8 mouse cellular contexts compared by ENCODE assay signal in the genomic region with DNA sequence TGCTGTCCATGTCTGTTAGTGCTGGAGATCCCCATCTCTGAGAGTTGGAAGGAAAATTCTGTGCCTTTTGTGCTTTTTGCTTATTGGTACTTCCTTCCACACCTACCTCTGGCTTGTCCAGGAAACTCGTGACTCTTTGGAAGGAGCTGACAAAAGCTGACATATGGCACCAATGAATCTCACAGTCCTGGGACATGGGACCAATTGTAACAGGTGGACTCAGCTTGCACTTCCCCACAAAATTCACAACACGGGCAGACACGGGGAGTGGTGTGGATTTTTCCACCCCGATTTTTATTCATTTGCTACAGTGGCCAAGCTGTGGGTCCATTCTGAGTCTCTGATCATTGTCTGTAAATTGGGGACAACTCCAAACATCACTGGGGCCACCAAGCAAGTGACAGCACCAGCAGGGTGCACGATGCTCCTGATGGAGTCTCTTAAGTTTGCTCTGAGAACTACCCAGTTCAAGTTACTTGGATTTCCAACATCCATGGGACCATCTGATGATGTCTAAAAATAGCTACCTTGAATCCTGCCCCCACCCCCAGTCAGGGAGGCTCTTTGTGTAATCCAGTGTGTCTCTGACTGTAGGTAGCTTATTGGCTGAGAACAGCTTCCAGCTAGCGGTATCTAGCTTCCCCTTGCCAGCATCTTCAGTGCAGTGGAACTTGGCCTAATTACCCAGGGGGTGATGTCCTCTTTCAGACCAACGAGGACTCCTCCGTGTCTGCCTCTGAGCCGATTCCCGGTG.
"Had no signal": no experiment of that assay in that cellular context is flagged by ENCODE, and none has a peak within 500 bp of the region (broad histone marks: within the 10 kb centered on the region; RNA-seq: fewer than 3 reads in every experiment).

No protein-coding gene starts in this region.

- H3K27me3 ChIP-seq: liver, embryonic 15.5 days; midbrain, embryonic 15.5 days; neural tube, embryonic 12.5 days had no signal

- ATAC-seq: midbrain, embryonic 15.5 days had no signal

- H3K4me3 ChIP-seq: limb, embryonic 10.5 days; liver, embryonic 15.5 days; midbrain, embryonic 15.5 days; neural tube, embryonic 12.5 days had no signal

- DNase-seq: kidney, adult 8-10 months; lung, postnatal 10 days; lung, postnatal 4 days; right cerebral cortex, postnatal 25 days had no signal

- H3K9me3 ChIP-seq: limb, embryonic 10.5 days; liver, embryonic 15.5 days; midbrain, embryonic 15.5 days; neural tube, embryonic 12.5 days had no signal

- H3K4me1 ChIP-seq: liver, embryonic 15.5 days; midbrain, embryonic 15.5 days; neural tube, embryonic 12.5 days had no signal

- H3K36me3 ChIP-seq: limb, embryonic 10.5 days; liver, embryonic 15.5 days; midbrain, embryonic 15.5 days; neural tube, embryonic 12.5 days had no signal
